ENCODE assay signal across 13 mouse cellular contexts in genomic region chr7:100228957-100229356, GRCm38 (mm10). TPM values are rescaled to one million over a fixed set of nuclear protein-coding genes. Genes with fewer than 3 reads are reported as not detected.
A peak's percentile ranks its signal among the peaks of the same experiment; 100 is the strongest.
DNase-seq lines count a peak whose midpoint lies in the region; ATAC-seq and TF ChIP-seq lines count a peak whose summit lies in the region.
"Had no signal": no experiment of that assay in that cellular context is flagged by ENCODE, and none has a peak within 500 bp of the region (broad histone marks: within the 10 kb centered on the region; RNA-seq: fewer than 3 reads in every experiment).

No protein-coding gene starts in this region.

- H3K4me2 ChIP-seq in intestine, embryonic 15.5 days (replicated peaks) = peak overlapping the region; percentile 99; the same call in 1 of the 2 replicates
- H3K4me2 ChIP-seq in intestine, postnatal 0 days (replicated peaks; ENCODE audit: low read depth) = no peak overlapping the region
- peak overlapping the region; percentile 91 for H3K4me2 ChIP-seq in forebrain, embryonic 15.5 days (replicated peaks)

- no peaks in the 10 kb centered on the region for H3K36me3 ChIP-seq in intestine, embryonic 15.5 days
- H3K36me3 ChIP-seq in intestine, postnatal 0 days (ENCODE audit: control insufficient read depth, insufficient read depth) = no peaks in the 10 kb centered on the region
- no peaks in the 10 kb centered on the region for H3K36me3 ChIP-seq in forebrain, embryonic 15.5 days
- H3K36me3 ChIP-seq in midbrain, embryonic 10.5 days = no peaks in the 10 kb centered on the region

- no peak for TF ChIP-seq CTCF in intestine, postnatal 0 days (IDR thresholded peaks at IDR 0.05; ENCODE audit: low read depth)

- no peaks in the 10 kb centered on the region for H3K9me3 ChIP-seq in intestine, embryonic 15.5 days
- H3K9me3 ChIP-seq in intestine, postnatal 0 days (ENCODE audit: control insufficient read depth) = no peaks in the 10 kb centered on the region
- H3K9me3 ChIP-seq in forebrain, embryonic 15.5 days = no peaks in the 10 kb centered on the region
- no peaks in the 10 kb centered on the region for H3K9me3 ChIP-seq in midbrain, embryonic 10.5 days (replicated peaks)

- H3K9ac ChIP-seq in intestine, embryonic 15.5 days = no peak overlapping the region
- H3K9ac ChIP-seq in intestine, postnatal 0 days (ENCODE audit: low read depth, low read length) = no peak overlapping the region
- H3K9ac ChIP-seq in forebrain, embryonic 15.5 days (replicated peaks) = peak overlapping the region; percentile 91; the same call in 1 of the 2 replicates

- no peak overlapping the region for H3K4me3 ChIP-seq in intestine, embryonic 15.5 days (replicated peaks)
- no peak overlapping the region for H3K4me3 ChIP-seq in intestine, postnatal 0 days (ENCODE audit: low read depth, low read length)
- H3K4me3 ChIP-seq in forebrain, embryonic 15.5 days = peak overlapping the region; percentile 94
- peak overlapping the region; percentile 91 for H3K4me3 ChIP-seq in midbrain, embryonic 10.5 days

- no peaks in the 10 kb centered on the region for H3K27me3 ChIP-seq in intestine, embryonic 15.5 days (replicated peaks)
- no peaks in the 10 kb centered on the region for H3K27me3 ChIP-seq in intestine, postnatal 0 days (replicated peaks; ENCODE audit: control insufficient read depth, insufficient read depth, low read length)
- H3K27me3 ChIP-seq in forebrain, embryonic 15.5 days = no peaks in the 10 kb centered on the region
- 0 out of 2 replicates have a peak, but pooled peaks cover 10% of the 10 kb centered on the region for H3K27me3 ChIP-seq in midbrain, embryonic 10.5 days (ENCODE audit: low read depth, poor library complexity, severe bottlenecking)

- no peak overlapping the region for H3K27ac ChIP-seq in intestine, embryonic 15.5 days
- no peak overlapping the region for H3K27ac ChIP-seq in intestine, postnatal 0 days (ENCODE audit: low read depth, low read length)
- no peak overlapping the region for H3K27ac ChIP-seq in forebrain, embryonic 15.5 days (replicated peaks)
- H3K27ac ChIP-seq in midbrain, embryonic 10.5 days (replicated peaks) = no peak overlapping the region

- WGBS in intestine, embryonic 15.5 days = 64% methylated on average over 3 of the region's 3 CpGs
- 45% methylated on average over 3 of the region's 3 CpGs for WGBS in intestine, postnatal 0 days
- WGBS in forebrain, embryonic 15.5 days = 79% methylated on average over 3 of the region's 3 CpGs
- WGBS in midbrain, embryonic 10.5 days = 67% methylated on average over 3 of the region's 3 CpGs

- H3K4me1 ChIP-seq in intestine, embryonic 15.5 days (replicated peaks) = no peaks in the 10 kb centered on the region
- H3K4me1 ChIP-seq in intestine, postnatal 0 days (replicated peaks; ENCODE audit: control insufficient read depth, insufficient read depth, low read length) = 0 out of 2 replicates have a peak, but pooled peaks cover 5% of the 10 kb centered on the region
- H3K4me1 ChIP-seq in forebrain, embryonic 15.5 days = peaks cover 20% of the 10 kb centered on the region
- peaks cover 25% of the 10 kb centered on the region for H3K4me1 ChIP-seq in midbrain, embryonic 10.5 days

- DNase-seq in c-Kit-negative CD71-positive TER-119-positive erythroid progenitor cells, embryonic 14.5 days (ENCODE audit: low read depth, low spot score) = peak; percentile 15
- DNase-seq in midbrain, embryonic 10.5 days (ENCODE audit: low spot score) = no peak
- DNase-seq in cerebellum, adult 11-12 months = no peak
- no peak for DNase-seq in left cerebral cortex, adult 18-20 months (ENCODE audit: low spot score in 2 of 2)
- no peak for DNase-seq in natural killer cell, adult 2 months (ENCODE audit: low spot score in 2 of 2)
- DNase-seq: cerebellum, adult 18-20 months; gastrocnemius, postnatal 14 days had no signal

- no peak for ATAC-seq in intestine, embryonic 15.5 days
- no peak for ATAC-seq in intestine, postnatal 0 days
- ATAC-seq in forebrain, embryonic 15.5 days (replicated peaks) = no peak
- ATAC-seq: Patski had no signal

RNA-seq across cellular contexts. Expression of gene Pgm2l1, which starts 1.8 kb away (rescaled TPM):
- 2.3 and 2.4 TPM in 2 replicates for polyA plus RNA-seq in intestine, embryonic 15.5 days (2015; fragmentation: Nextera tagmentation; extraction: Ambion mirVana)
- 1.0 and 1.3 TPM in 2 replicates for polyA plus RNA-seq in intestine, postnatal 0 days (2015; fragmentation: Nextera tagmentation; extraction: Ambion mirVana)
- 13.5 and 14.5 TPM in 2 replicates for polyA plus RNA-seq in forebrain, embryonic 15.5 days (2015; fragmentation: Nextera tagmentation; extraction: Ambion mirVana)
- 4.5 and 7.3 TPM in 2 replicates for polyA plus RNA-seq in midbrain, embryonic 10.5 days (2016; fragmentation: Nextera tagmentation; extraction: Ambion mirVana)
- 100 to 1,000 TPM; 250 to 271 TPM for total RNA-seq in left cerebral cortex, adult 18-20 months (2021)

RNA-seq across cellular contexts. Expression of gene Kcne3, which starts 52.7 kb away (rescaled TPM):
- polyA plus RNA-seq in intestine, embryonic 15.5 days (2015; fragmentation: Nextera tagmentation; extraction: Ambion mirVana) = 58.7 and 63.1 TPM in 2 replicates
- 28.9 TPM in 2 replicates for polyA plus RNA-seq in intestine, postnatal 0 days (2015; fragmentation: Nextera tagmentation; extraction: Ambion mirVana)
- polyA plus RNA-seq in forebrain, embryonic 15.5 days (2015; fragmentation: Nextera tagmentation; extraction: Ambion mirVana) = 0.66 and 1.0 TPM in 2 replicates
- 2.9 and 6.7 TPM in 2 replicates for polyA plus RNA-seq in midbrain, embryonic 10.5 days (2016; fragmentation: Nextera tagmentation; extraction: Ambion mirVana)
- under 1 TPM in 1 of 2 experiments, not detected in 1; 0.37 TPM for total RNA-seq in left cerebral cortex, adult 18-20 months (2021)
- total RNA-seq: layer of hippocampus, postnatal 14 days had no signal
- polyA plus RNA-seq: Patski had no signal

RNA-seq across cellular contexts. Expression of gene P4ha3, which starts 56.4 kb away (rescaled TPM):
- 4.6 and 5.8 TPM in 2 replicates for polyA plus RNA-seq in intestine, embryonic 15.5 days (2015; fragmentation: Nextera tagmentation; extraction: Ambion mirVana)
- polyA plus RNA-seq in intestine, postnatal 0 days (2015; fragmentation: Nextera tagmentation; extraction: Ambion mirVana) = 0.67 and 1.6 TPM in 2 replicates
- polyA plus RNA-seq in forebrain, embryonic 15.5 days (2015; fragmentation: Nextera tagmentation; extraction: Ambion mirVana) = 2.4 and 2.7 TPM in 2 replicates
- polyA plus RNA-seq in midbrain, embryonic 10.5 days (2016; fragmentation: Nextera tagmentation; extraction: Ambion mirVana) = 1.4 and 3.1 TPM in 2 replicates
- 1 to 10 TPM; 5.0 to 6.4 TPM for total RNA-seq in left cerebral cortex, adult 18-20 months (2021)
- total RNA-seq: neutrophil, adult 5-6 weeks had no signal

Comparison
In these comparisons a context has a peak if more than half of its experiments do, and no peak if none do; other contexts are left out.
1. H3K4me3 ChIP-seq: peak in forebrain, embryonic 15.5 days (single experiment) and midbrain, embryonic 10.5 days (single experiment); none in intestine, embryonic 15.5 days (single experiment) and intestine, postnatal 0 days (single experiment).